Mouse (Mus musculus): Measurements from ENCODE around the gene Tescl. TPM values are rescaled to one million over a fixed set of nuclear protein-coding genes. Genes with fewer than 3 reads are reported as not detected.
A peak's percentile ranks its signal among the peaks of the same experiment; 100 is the strongest.

Gene Tescl
- polyA plus RNA-seq, 2 experiments, result not detected

DNA sequence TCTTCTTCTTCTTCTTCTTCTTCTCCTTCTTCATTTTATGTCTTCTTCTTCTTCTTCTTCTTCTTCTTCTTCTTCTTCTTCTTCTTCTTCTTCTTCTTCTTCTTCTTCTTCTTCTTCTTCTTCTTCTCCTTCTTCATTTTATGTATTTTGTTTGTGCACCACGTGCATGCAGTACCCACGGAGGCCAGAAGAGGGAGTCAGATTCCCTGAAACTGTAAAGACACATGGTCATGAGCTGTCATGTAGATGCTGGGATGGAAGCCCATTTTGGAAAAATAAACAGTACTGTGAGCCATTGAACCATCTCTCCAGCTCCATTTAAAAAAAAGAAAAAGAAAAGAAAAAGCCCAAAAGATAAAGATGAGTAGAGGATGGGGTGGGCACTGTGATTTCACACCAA lies 4.5 kb upstream of the Tescl start:
- ATAC-seq (ENCODE audit: insufficient read depth) (no peak), DNase-seq (ENCODE audit: low read depth in 3 of 3, low spot score in 3 of 3) (no peak)
- peak; percentile 44 for TF ChIP-seq CTCF (IDR thresholded peaks at IDR 0.05; ENCODE audit: low read depth)
- no peak for TF ChIP-seq EP300 (IDR thresholded peaks at IDR 0.05; ENCODE audit: low read depth)
- H3K4me3 ChIP-seq (ENCODE audit: insufficient read depth in 1 of 2, low read depth in 2 of 2, low read length in 2 of 2), result no peak overlapping the region
- H3K9me3 ChIP-seq (ENCODE audit: control insufficient read depth, low read length), result no peaks in the 10 kb centered on the region
- peaks cover 10% of the 10 kb centered on the region for H3K27me3 ChIP-seq (ENCODE audit: control insufficient read depth, insufficient read depth, low read length)
- no peaks in the 10 kb centered on the region for H3K4me1 ChIP-seq (replicated peaks; ENCODE audit: control insufficient read depth in 2 of 2, insufficient read depth in 2 of 2, low read length in 1 of 2)
- no peak overlapping the region for H3K4me2 ChIP-seq (ENCODE audit: low read depth)
- WGBS (ENCODE audit: insufficient replicate concordance), result 31% methylated on average over 2 of the region's 2 CpGs
- H3K9ac ChIP-seq (replicated peaks), result no peak overlapping the region
- H3K27ac ChIP-seq, result no peak overlapping the region
- H3K36me3 ChIP-seq (replicated peaks; ENCODE audit: control insufficient read depth, insufficient read depth, low read depth), result no peaks in the 10 kb centered on the region

DNA sequence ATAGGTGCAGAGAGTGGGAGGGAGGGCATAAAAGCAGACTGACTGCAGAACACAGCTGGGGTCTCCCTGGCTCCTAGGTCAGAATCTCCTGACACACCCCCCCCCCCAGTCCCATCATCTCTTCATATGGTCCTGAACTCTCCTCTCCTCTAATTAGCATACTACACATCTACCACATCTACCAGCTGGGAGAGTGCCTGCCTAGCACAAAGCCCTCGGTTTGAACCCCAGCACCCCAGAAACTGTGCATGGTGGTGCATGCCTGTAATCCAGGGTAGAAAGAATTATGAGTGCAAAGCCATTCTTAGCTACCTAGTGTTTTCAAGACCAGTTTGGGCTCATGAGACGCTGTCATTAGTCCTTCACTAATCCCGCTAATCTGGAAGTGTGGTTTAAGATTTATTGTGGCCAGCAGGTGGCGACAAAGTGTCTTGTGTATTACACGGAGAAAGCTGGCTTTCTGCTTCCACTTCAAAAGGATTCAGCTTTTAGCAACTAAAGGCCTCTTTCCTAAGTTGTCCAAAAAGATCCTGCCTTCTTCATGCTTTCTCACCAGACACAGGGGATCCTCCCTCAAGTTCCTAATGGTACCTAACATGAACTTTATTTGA lies 2.1 kb upstream of the Tescl start:
- no peak for ATAC-seq (ENCODE audit: insufficient read depth)
- H3K36me3 ChIP-seq (replicated peaks; ENCODE audit: control insufficient read depth, insufficient read depth, low read depth), result no peaks in the 10 kb centered on the region
- no peaks in the 10 kb centered on the region for H3K4me1 ChIP-seq (replicated peaks; ENCODE audit: control insufficient read depth in 2 of 2, insufficient read depth in 2 of 2, low read length in 1 of 2)
- H3K9ac ChIP-seq (replicated peaks), result no peak overlapping the region
- DNase-seq (ENCODE audit: low read depth in 3 of 3, low spot score in 3 of 3), result peak; percentile 38 to 49 (median 40)
- peaks cover 11% of the 10 kb centered on the region for H3K27me3 ChIP-seq (ENCODE audit: control insufficient read depth, insufficient read depth, low read length)
- H3K27ac ChIP-seq, result no peak overlapping the region
- no peak overlapping the region for H3K4me2 ChIP-seq (ENCODE audit: low read depth)
- TF ChIP-seq CTCF (IDR thresholded peaks at IDR 0.05; ENCODE audit: low read depth) (peak; percentile 77), EP300 (IDR thresholded peaks at IDR 0.05; ENCODE audit: low read depth) (no peak)
- H3K4me3 ChIP-seq (ENCODE audit: insufficient read depth in 1 of 2, low read depth in 2 of 2, low read length in 2 of 2), result no peak overlapping the region
- no peaks in the 10 kb centered on the region for H3K9me3 ChIP-seq (ENCODE audit: control insufficient read depth, low read length)
- WGBS (ENCODE audit: insufficient replicate concordance), result 6% methylated on average over 5 of the region's 5 CpGs

DNA sequence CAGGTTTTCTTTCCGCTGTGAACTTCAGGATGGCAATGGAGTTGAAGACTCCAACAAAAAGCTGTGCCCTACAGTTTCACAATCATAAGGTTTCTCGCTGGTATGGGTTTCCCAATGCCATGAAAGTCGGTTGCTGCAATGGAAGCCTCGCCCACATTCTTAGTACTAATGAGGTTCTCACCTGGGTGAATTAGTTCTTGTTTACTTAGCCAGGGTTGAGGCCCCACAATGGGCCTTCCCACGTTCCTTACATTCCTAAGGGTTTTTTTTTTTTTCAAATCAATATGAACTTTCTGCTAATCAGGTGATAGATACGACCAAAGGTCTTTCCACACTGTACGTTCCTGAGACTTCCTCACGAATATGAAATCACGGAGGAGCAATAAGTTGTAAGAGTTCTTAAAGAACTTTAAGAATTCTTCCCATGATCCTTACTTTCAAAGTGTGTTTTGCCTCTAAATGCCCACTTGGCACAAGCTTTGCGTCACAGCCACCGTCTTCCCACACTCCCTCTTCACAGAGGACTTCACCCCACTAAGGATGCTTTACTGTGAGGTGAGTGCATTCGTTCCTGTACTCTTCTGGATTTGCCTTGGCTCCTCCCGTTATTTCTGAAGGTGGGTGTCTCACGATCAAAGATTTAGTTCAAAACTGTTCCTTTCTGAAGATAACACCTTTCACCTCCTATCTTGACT lies 6.3 kb downstream of the Tescl start:
- H3K27ac ChIP-seq, result no peak overlapping the region
- no peak overlapping the region for H3K4me3 ChIP-seq (ENCODE audit: insufficient read depth in 1 of 2, low read depth in 2 of 2, low read length in 2 of 2)
- H3K27me3 ChIP-seq (ENCODE audit: control insufficient read depth, insufficient read depth, low read length), result peaks cover 2% of the 10 kb centered on the region; the same call in 1 of the 2 replicates
- no peak overlapping the region for H3K4me2 ChIP-seq (ENCODE audit: low read depth)
- 62% methylated on average over 14 of the region's 14 CpGs for WGBS (ENCODE audit: insufficient replicate concordance)
- H3K9ac ChIP-seq (replicated peaks), result no peak overlapping the region
- no peaks in the 10 kb centered on the region for H3K4me1 ChIP-seq (replicated peaks; ENCODE audit: control insufficient read depth in 2 of 2, insufficient read depth in 2 of 2, low read length in 1 of 2)
- TF ChIP-seq EP300 (IDR thresholded peaks at IDR 0.05; ENCODE audit: low read depth), result no peak
- no peak for TF ChIP-seq CTCF (IDR thresholded peaks at IDR 0.05; ENCODE audit: low read depth)
- ATAC-seq (ENCODE audit: insufficient read depth) (no peak), DNase-seq (ENCODE audit: low read depth in 3 of 3, low spot score in 3 of 3) (no peak)
- H3K9me3 ChIP-seq (ENCODE audit: control insufficient read depth, low read length), result no peaks in the 10 kb centered on the region
- no peaks in the 10 kb centered on the region for H3K36me3 ChIP-seq (replicated peaks; ENCODE audit: control insufficient read depth, insufficient read depth, low read depth)

DNA sequence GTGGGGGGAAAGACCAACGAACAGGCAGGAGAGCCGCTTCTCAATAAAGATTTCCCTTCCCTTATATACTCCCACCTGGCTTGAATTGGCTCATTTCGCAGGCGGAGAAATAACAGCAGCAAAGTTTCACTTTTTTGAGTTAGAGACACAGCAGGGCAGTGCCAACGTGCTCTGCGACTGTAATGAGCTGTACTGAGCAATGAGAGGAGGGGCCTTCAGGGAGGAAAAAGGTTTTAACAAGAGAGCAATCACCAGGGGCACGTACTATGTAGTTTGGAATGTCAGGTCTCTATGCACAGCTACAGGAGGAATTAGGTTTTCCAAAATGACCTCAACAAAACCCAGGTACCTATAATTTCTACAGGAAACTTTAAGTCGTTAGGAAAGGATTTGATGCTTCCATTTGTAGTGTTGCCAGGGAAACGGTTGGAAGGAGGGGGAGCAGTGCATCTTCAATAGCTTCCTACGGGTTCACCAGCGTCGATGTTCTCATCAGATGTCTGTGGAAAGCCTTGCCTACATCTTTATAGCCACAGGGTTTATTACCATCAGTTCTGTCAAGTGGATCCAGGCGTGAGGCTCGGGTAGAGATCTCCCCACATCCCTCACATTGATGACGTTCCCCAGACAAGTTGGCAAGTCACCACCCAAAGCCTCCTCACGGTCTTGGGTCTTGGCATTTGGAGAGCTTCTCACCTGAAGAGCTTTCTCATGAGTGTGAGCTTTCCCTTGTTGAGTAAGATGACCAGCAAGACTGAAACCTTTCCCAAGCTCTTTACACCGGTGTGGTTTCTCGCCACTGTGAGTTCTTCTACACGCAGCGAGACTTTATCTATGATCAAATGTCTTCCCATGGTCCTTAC lies 7.2 kb downstream of the Tescl start:
- H3K9me3 ChIP-seq (ENCODE audit: control insufficient read depth, low read length), result no peaks in the 10 kb centered on the region
- H3K36me3 ChIP-seq (replicated peaks; ENCODE audit: control insufficient read depth, insufficient read depth, low read depth), result no peaks in the 10 kb centered on the region
- H3K4me3 ChIP-seq (ENCODE audit: insufficient read depth in 1 of 2, low read depth in 2 of 2, low read length in 2 of 2), result no peak overlapping the region
- WGBS (ENCODE audit: insufficient replicate concordance), result 39% methylated on average over 20 of the region's 20 CpGs
- H3K4me1 ChIP-seq (replicated peaks; ENCODE audit: control insufficient read depth in 2 of 2, insufficient read depth in 2 of 2, low read length in 1 of 2), result no peaks in the 10 kb centered on the region
- no peak overlapping the region for H3K4me2 ChIP-seq (ENCODE audit: low read depth)
- DNase-seq (ENCODE audit: low read depth in 3 of 3, low spot score in 3 of 3) (no peak), ATAC-seq (ENCODE audit: insufficient read depth) (no peak)
- no peak overlapping the region for H3K9ac ChIP-seq (replicated peaks)
- peaks cover 2% of the 10 kb centered on the region; the same call in 1 of the 2 replicates for H3K27me3 ChIP-seq (ENCODE audit: control insufficient read depth, insufficient read depth, low read length)
- no peak for TF ChIP-seq EP300 (IDR thresholded peaks at IDR 0.05; ENCODE audit: low read depth)
- no peak for TF ChIP-seq CTCF (IDR thresholded peaks at IDR 0.05; ENCODE audit: low read depth)
- H3K27ac ChIP-seq, result no peak overlapping the region

DNA sequence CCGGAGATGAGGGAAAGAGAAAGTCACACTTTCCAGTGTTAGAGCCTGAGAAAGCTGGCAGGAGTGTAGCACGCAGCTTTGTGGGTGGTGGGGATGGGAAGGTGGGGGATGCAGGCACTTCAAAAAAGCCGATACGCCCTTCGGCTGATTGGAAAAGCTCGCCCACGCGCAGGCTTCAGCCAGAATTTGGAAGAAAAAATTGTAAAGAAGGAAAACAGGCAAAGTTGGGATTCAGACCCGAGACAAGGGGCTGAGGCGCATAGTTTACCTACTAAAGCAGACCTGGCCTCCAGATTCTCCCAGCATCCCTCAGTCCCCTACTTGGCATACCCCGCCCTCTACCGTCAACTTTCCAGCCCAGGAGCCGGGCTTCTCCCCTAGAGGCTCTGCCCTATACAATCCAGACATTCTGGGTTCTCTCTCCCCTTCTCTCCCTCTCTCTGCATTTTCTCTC lies 8.0 kb downstream of the Tescl start:
- Histone ChIP-seq H3K4me3 (ENCODE audit: insufficient read depth in 1 of 2, low read depth in 2 of 2, low read length in 2 of 2) (no peak overlapping the region), H3K36me3 (replicated peaks; ENCODE audit: control insufficient read depth, insufficient read depth, low read depth) (no peaks in the 10 kb centered on the region), H3K9ac (replicated peaks) (no peak overlapping the region), H3K4me1 (replicated peaks; ENCODE audit: control insufficient read depth in 2 of 2, insufficient read depth in 2 of 2, low read length in 1 of 2) (no peaks in the 10 kb centered on the region), H3K27me3 (ENCODE audit: control insufficient read depth, insufficient read depth, low read length) (peaks cover 2% of the 10 kb centered on the region; the same call in 1 of the 2 replicates), H3K4me2 (ENCODE audit: low read depth) (no peak overlapping the region), H3K27ac (no peak overlapping the region), H3K9me3 (ENCODE audit: control insufficient read depth, low read length) (no peaks in the 10 kb centered on the region)
- WGBS (ENCODE audit: insufficient replicate concordance), result 11% methylated on average over 13 of the region's 13 CpGs
- no peak for TF ChIP-seq EP300 (IDR thresholded peaks at IDR 0.05; ENCODE audit: low read depth)
- TF ChIP-seq CTCF (IDR thresholded peaks at IDR 0.05; ENCODE audit: low read depth), result no peak
- ATAC-seq (ENCODE audit: insufficient read depth), result no peak
- DNase-seq (ENCODE audit: low read depth in 3 of 3, low spot score in 3 of 3), result no peak
